In genomic region chr19:55825001-55825827, GRCm38 (mm10) we compare ENCODE assay signal across 9 mouse cellular contexts.
DNase-seq lines count a peak whose midpoint lies in the region; ATAC-seq lines count a peak whose summit lies in the region.
"Had no signal": no experiment of that assay in that cellular context is flagged by ENCODE, and none has a peak within 500 bp of the region (broad histone marks: within the 10 kb centered on the region; RNA-seq: fewer than 3 reads in every experiment).

No protein-coding gene starts in this region.

- no peak overlapping the region for H3K9ac ChIP-seq in intestine, embryonic 16.5 days (ENCODE audit: low read depth, low read length)

- H3K27me3 ChIP-seq in intestine, embryonic 16.5 days (replicated peaks; ENCODE audit: control insufficient read depth, insufficient read depth, low read length): no peaks in the 10 kb centered on the region

- WGBS in intestine, embryonic 16.5 days: 42% methylated on average over 8 of the region's 8 CpGs

- no peaks in the 10 kb centered on the region for H3K36me3 ChIP-seq in intestine, embryonic 16.5 days (ENCODE audit: control insufficient read depth, insufficient read depth, low read length)

- H3K4me2 ChIP-seq in intestine, embryonic 16.5 days (ENCODE audit: low read depth, low read length): 0 out of 2 replicates have a peak overlapping the region, but pooled peaks have one; percentile 1

- peaks cover 25% of the 10 kb centered on the region for H3K4me1 ChIP-seq in intestine, embryonic 16.5 days (ENCODE audit: control insufficient read depth, insufficient read depth, low read length)

- peak; percentile 46; the same call in 1 of the 2 replicates for ATAC-seq in intestine, embryonic 16.5 days
- ATAC-seq in megakaryocyte progenitor cell, adult 5-6 weeks (replicated peaks; ENCODE audit: poor library complexity): 0 out of 2 replicates have a peak, but pooled peaks have one; percentile 29
- no peak for ATAC-seq in activated CD4-positive, CD25-positive, alpha-beta regulatory T cell, adult 4 months

- no peak overlapping the region for H3K4me3 ChIP-seq in intestine, embryonic 16.5 days (ENCODE audit: low read length)
- H3K4me3 ChIP-seq: erythroblast, embryonic 14.5 days had no signal

- H3K9me3 ChIP-seq in intestine, embryonic 16.5 days (ENCODE audit: control insufficient read depth, low read length): no peaks in the 10 kb centered on the region

- DNase-seq in gastrocnemius, adult 18-20 months (ENCODE audit: low spot score): peak; percentile 64
- DNase-seq in gastrocnemius, postnatal 4 days (ENCODE audit: low spot score in 2 of 2): no peak
- DNase-seq in right cerebral cortex, adult 18-20 months: peak; percentile 10
- no peak for DNase-seq in right cerebral cortex, postnatal 4 days
- no peak for DNase-seq in left cerebral cortex, adult 9 months (ENCODE audit: low spot score in 2 of 2)

- no peak overlapping the region; the same call in 1 of the 2 replicates for H3K27ac ChIP-seq in intestine, embryonic 16.5 days (ENCODE audit: low read length)

Comparison
In these comparisons a context has a peak if more than half of its experiments do, and no peak if none do; other contexts are left out.
1. DNase-seq: peak in gastrocnemius, adult 18-20 months (single experiment) and right cerebral cortex, adult 18-20 months (single experiment); none in gastrocnemius, postnatal 4 days (0 of 2), right cerebral cortex, postnatal 4 days (single experiment) and left cerebral cortex, adult 9 months (0 of 2).